In the genomic region with DNA sequence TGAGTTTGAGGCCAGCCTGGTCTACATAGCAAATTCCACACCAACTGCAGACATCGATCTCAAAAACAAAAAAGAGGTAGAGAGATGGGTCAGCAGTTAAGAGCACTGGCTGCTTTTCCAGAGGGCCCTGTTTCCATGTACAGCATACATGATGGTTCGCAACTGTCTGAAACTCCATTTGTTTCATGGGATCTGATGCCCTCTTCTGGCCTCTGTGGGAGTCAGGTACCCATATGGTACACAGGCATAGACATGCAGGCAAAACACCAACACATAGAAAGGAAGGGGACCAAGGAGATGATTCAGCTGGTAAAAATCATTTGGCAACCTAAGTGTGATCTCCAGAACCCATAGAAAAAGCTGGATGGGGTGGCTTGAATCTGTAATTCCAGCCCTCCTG, we compare ENCODE assay signal across 11 mouse cellular contexts. TPM values are rescaled to one million over a fixed set of nuclear protein-coding genes. Genes with fewer than 3 reads are reported as not detected.
DNase-seq lines count a peak whose midpoint lies in the region; ATAC-seq and TF ChIP-seq lines count a peak whose summit lies in the region.
"Had no signal": no experiment of that assay in that cellular context is flagged by ENCODE, and none has a peak within 500 bp of the region (broad histone marks: within the 10 kb centered on the region; RNA-seq: fewer than 3 reads in every experiment).

No protein-coding gene starts in this region.

- no peak overlapping the region for H3K27ac ChIP-seq in kidney, postnatal 0 days

- no peaks in the 10 kb centered on the region for H3K27me3 ChIP-seq in kidney, postnatal 0 days (ENCODE audit: insufficient read depth, low read length)
- H3K27me3 ChIP-seq: limb, embryonic 13.5 days had no signal

- WGBS in kidney, postnatal 0 days, result 67% methylated on average over 2 of the region's 2 CpGs

- peak; percentile 62 for TF ChIP-seq CTCF in kidney, postnatal 0 days (IDR thresholded peaks at IDR 0.05; ENCODE audit: low read depth)

- H3K4me2 ChIP-seq in kidney, postnatal 0 days (ENCODE audit: low read length), result no peak overlapping the region
- H3K4me2 ChIP-seq: limb, embryonic 13.5 days had no signal

- H3K9me3 ChIP-seq in kidney, postnatal 0 days (replicated peaks; ENCODE audit: low read length), result no peaks in the 10 kb centered on the region
- H3K9me3 ChIP-seq: limb, embryonic 13.5 days had no signal

- H3K4me1 ChIP-seq in kidney, postnatal 0 days (replicated peaks; ENCODE audit: insufficient read depth, low read length), result peaks cover 26% of the 10 kb centered on the region

- no peaks in the 10 kb centered on the region for H3K36me3 ChIP-seq in kidney, postnatal 0 days (ENCODE audit: insufficient read depth, low read length)
- H3K36me3 ChIP-seq: limb, embryonic 13.5 days had no signal

- ATAC-seq in cerebellum, adult (ENCODE audit: insufficient number of reproducible peaks, low FRiP score, low TSS enrichment), result no peak
- no peak for ATAC-seq in kidney, postnatal 0 days (replicated peaks; ENCODE audit: low FRiP score, low read depth)
- no peak for ATAC-seq in erythroblast, adult 5-6 weeks (replicated peaks; ENCODE audit: low FRiP score, poor library complexity, severe bottlenecking)

- H3K9ac ChIP-seq in kidney, postnatal 0 days (ENCODE audit: low read depth, low read length), result no peak overlapping the region

- no peak overlapping the region for H3K4me3 ChIP-seq in kidney, postnatal 0 days (replicated peaks; ENCODE audit: low read depth, low read length)
- H3K4me3 ChIP-seq: limb, embryonic 13.5 days had no signal

- DNase-seq in cerebellum, adult 8-10 months, result peak; percentile 21
- peak; percentile 28 for DNase-seq in kidney, postnatal 0 days (ENCODE audit: low spot score)
- DNase-seq in kidney, postnatal 10 days, result no peak
- DNase-seq in thymus, postnatal 14 days, result peak; percentile 50
- DNase-seq in thymus, adult 18-20 months, result no peak
- DNase-seq in ovary, postnatal 14 days (ENCODE audit: low spot score), result no peak
- DNase-seq: right cerebral cortex, postnatal 4 days had no signal

RNA-seq across cellular contexts. Expression of a gene that starts 12.4 kb away (rescaled TPM):
- polyA plus RNA-seq in kidney, postnatal 0 days (2015; fragmentation: Nextera tagmentation; extraction: Ambion mirVana), result not detected in 2 replicates
- total RNA-seq in erythroblast, adult 5-6 weeks (2015; ENCODE audit: low replicate concordance), result not detected in 2 replicates
- not detected in 2 replicates for total RNA-seq in erythroblast, adult 5-6 weeks (2017; ENCODE audit: low replicate concordance)
- polyA plus RNA-seq: intestine, embryonic 14.5 days; limb, embryonic 13.5 days had no signal

RNA-seq across cellular contexts. Expression of a gene that starts 12.5 kb away (rescaled TPM):
- polyA plus RNA-seq in kidney, postnatal 0 days (2015; fragmentation: Nextera tagmentation; extraction: Ambion mirVana), result not detected in 2 replicates
- not detected in 2 replicates for total RNA-seq in erythroblast, adult 5-6 weeks (2015; ENCODE audit: low replicate concordance)
- not detected in 2 replicates for total RNA-seq in erythroblast, adult 5-6 weeks (2017; ENCODE audit: low replicate concordance)
- polyA plus RNA-seq: intestine, embryonic 14.5 days; limb, embryonic 13.5 days had no signal

Comparison
In these comparisons a context has a peak if more than half of its experiments do, and no peak if none do; other contexts are left out.
1. DNase-seq: peak in cerebellum, adult 8-10 months (single experiment), kidney, postnatal 0 days (single experiment) and thymus, postnatal 14 days (single experiment); none in kidney, postnatal 10 days (single experiment), thymus, adult 18-20 months (0 of 2) and ovary, postnatal 14 days (single experiment).